Mouse (Mus musculus) CH12.LX (cell line): ENCODE measurements around the gene Tshz2.

Source experiments
- CTCF ChIP-seq, 2 experiments: IDR thresholded peaks in 1 of 2; conservative IDR thresholded peaks in 1 of 2; 2 replicates each; pipeline ENCODE4 v1.5.1; 2011 to 2012; ENCODE audit warnings: low read depth in 2 of 2, low read length in 2 of 2, improper control_type of control experiment in 1 of 2, inconsistent platforms in 1 of 2, mild to moderate bottlenecking in 1 of 2, moderate library complexity in 1 of 2
- EP300 ChIP-seq: IDR thresholded peaks from 2 replicates; pipeline ENCODE4 v1.6.1; 2011; ENCODE audit warnings: low read length, improper control_type of control experiment
- ETS1 ChIP-seq: conservative IDR thresholded peaks from 2 replicates; pipeline ENCODE4 v1.6.1; 2012; ENCODE audit warnings: low read depth, mild to moderate bottlenecking, inconsistent platforms, low read length, improper control_type of control experiment, moderate library complexity
- NRF1 ChIP-seq: IDR thresholded peaks from 2 replicates; pipeline ENCODE4 v1.6.1; 2014; ENCODE audit warnings: low read depth, mild to moderate bottlenecking, inconsistent platforms, low read length, improper control_type of control experiment, moderate library complexity
- POLR2A ChIP-seq: IDR thresholded peaks from 2 replicates; pipeline ENCODE4 v1.6.1; 2011; ENCODE audit warnings: low read depth, mild to moderate bottlenecking, improper control_type of control experiment, low read length
- POLR2AphosphoS2 ChIP-seq: IDR thresholded peaks from 2 replicates; pipeline ENCODE4 v1.6.1; 2011; ENCODE audit warnings: low read depth, low read length, improper control_type of control experiment

DNA sequence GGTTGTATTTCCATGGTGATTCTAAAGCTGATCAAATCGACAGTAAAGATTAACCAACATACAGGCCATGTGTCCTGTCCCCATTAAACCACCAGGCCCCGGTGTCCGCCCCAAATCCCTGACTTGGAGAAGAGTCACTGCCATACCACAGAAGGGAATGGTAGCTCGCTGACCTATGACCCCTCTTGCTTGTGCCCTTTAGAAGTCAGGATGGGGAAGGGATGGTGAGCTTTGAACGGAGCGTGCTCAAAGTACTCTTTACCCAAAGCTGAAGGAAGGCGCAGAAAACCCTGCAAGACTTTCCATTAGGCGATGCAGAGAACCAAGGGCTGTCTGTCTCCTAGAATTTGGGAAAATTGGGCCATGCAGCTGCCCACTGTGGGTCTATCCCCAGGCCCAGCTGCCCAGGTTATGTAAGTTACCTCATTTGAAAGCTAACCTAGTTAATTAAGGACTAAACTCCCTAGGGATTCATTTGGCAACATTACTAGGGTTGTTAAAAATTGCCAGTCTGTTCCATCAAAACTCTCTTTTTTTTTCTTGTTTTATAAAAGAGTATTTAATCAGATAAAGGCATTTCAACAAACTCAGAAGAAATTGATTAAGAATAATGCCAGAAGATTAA is 238.7 kb downstream of the Tshz2 start:
- TF ChIP-seq CTCF (conservative IDR thresholded peaks at IDR 0.05 in 1 of 2, IDR thresholded peaks at IDR 0.05 in 1 of 2; ENCODE audit: low read depth in 2 of 2, low read length in 2 of 2) (no peak), POLR2AphosphoS2 (no peak), NRF1 (no peak), EP300 (no peak), ETS1 (no peak), POLR2A (no peak)
